Mouse (Mus musculus) neural tube, embryonic 14.5 days (tissue): ENCODE measurements around the gene Stbd1. TPM values are rescaled to one million over a fixed set of nuclear protein-coding genes. Genes with fewer than 3 reads are reported as not detected.

Experiments used
- ATAC-seq: fragments of 200-750 bp; cut with Nextera tagmentation; 2 replicates; pipeline ENCODE4 v1.8.0; 2017; ENCODE audit warnings: low read depth, mild to moderate bottlenecking, moderate TSS enrichment, moderate library complexity
- H3K27ac ChIP-seq: fragments of 300-500 bp; sonication (generic); 2 replicates; pipeline ENCODE4 v1.5.1; 2014; ENCODE audit warnings: low read depth, mild to moderate bottlenecking, control low read depth, low read length, moderate library complexity, mixed read lengths
- H3K27me3 ChIP-seq: fragments of 300-500 bp; sonication (generic); 2 replicates; pipeline ENCODE4 v1.6.1; 2014; ENCODE audit warnings: low read length; ENCODE audit not compliant: control insufficient read depth, insufficient read depth
- H3K36me3 ChIP-seq: fragments of 300-500 bp; sonication (generic); 2 replicates; pipeline ENCODE4 v1.6.1; 2014; ENCODE audit warnings: low read length, mixed read lengths; ENCODE audit not compliant: control insufficient read depth, insufficient read depth
- H3K4me1 ChIP-seq: fragments of 300-500 bp; sonication (generic); 2 replicates; pipeline ENCODE4 v1.6.1; 2014; ENCODE audit warnings: low read length; ENCODE audit not compliant: control insufficient read depth, insufficient read depth
- H3K4me2 ChIP-seq: fragments of 300-500 bp; sonication (generic); 2 replicates; pipeline ENCODE4 v1.6.1; 2014; ENCODE audit warnings: mild to moderate bottlenecking, low read depth, low read length, control low read depth
- H3K4me3 ChIP-seq: fragments of 300-500 bp; sonication (generic); 2 replicates; pipeline ENCODE4 v1.5.1; 2014; ENCODE audit warnings: low read depth, low read length, control low read depth, mixed read lengths
- H3K9ac ChIP-seq: fragments of 300-500 bp; sonication (generic); replicated peaks from 2 replicates; pipeline ENCODE4 v1.6.1; 2014; ENCODE audit warnings: low read depth, mild to moderate bottlenecking, control low read depth, low read length, mixed read lengths
- H3K9me3 ChIP-seq: fragments of 300-500 bp; sonication (generic); 2 replicates; pipeline ENCODE4 v1.6.1; 2016; ENCODE audit warnings: low read length; ENCODE audit not compliant: control insufficient read depth
- whole genome bisulfite sequencing: fragments of 180-500 bp; shearing (Covaris S2); extraction: QIAGEN DNeasy Blood & Tissue Kit; methylation state at CpG from one replicate; pipeline ENCODE4 v1.1.7; 2014; 5-methylcytosine and 5-hydroxymethylcytosine counted together
- polyA plus RNA-seq: library from polyadenylated mRNA; unstranded; fragments of >200 nt; fragmentation: Nextera tagmentation; extraction: Ambion mirVana; gene quantifications from 2 replicates; pipeline ENCODE4 v1.2.1, GENCODE M21; 2014

Stbd1 gene
- polyA plus RNA-seq, 1 experiment from 2014 or later: 10.9 TPM

DNA sequence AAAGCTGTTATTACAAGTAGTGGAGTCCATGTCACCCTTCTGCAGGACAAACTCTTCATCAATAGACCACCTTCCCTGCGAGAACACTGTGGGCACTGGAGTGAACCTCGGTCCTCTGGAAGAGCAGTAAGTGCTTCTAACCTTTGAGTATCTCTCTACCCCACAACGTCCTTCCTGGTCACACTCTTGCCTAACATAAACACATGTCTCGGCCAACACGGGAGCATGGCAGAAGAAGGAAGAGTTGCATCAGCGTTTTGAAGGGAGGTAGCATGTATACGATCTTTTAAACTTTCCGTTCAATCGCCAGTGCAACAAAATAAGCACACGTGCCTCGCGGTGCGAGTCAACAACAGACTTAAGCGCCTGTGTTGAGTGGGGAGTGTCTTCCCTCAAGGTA, 23.3 kb upstream of the Stbd1 start:
- no peaks in the 10 kb centered on the region for H3K9me3 ChIP-seq
- 92% methylated on average over 14 of the region's 14 CpGs for WGBS
- no peak overlapping the region for H3K9ac ChIP-seq
- no peaks in the 10 kb centered on the region for H3K36me3 ChIP-seq
- H3K4me2 ChIP-seq: no peak overlapping the region
- H3K4me1 ChIP-seq: no peaks in the 10 kb centered on the region
- H3K27me3 ChIP-seq: no peaks in the 10 kb centered on the region
- no peak overlapping the region for H3K27ac ChIP-seq
- ATAC-seq: no peak
- no peak overlapping the region for H3K4me3 ChIP-seq

DNA sequence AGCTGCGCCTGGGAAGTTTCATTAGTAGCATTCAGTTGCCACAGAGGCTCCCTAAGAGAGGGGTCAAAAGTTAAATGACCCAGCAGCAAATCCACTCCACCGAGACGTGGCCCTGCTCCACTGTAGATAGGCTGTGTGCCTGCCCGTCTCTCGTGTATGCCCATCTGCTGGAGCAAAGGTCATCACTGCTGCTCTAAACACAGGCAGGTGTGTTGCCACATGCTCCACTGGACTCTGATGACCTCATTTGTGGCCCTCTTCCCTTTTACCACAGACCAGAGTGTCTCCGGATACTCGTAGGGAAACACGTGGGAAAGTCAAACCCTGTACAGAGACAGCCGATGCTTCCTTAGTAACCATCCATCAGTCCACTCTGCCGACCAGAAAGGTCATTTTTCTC, 16.9 kb upstream of the Stbd1 start:
- no peak overlapping the region for H3K4me2 ChIP-seq
- ATAC-seq: no peak
- no peaks in the 10 kb centered on the region for H3K4me1 ChIP-seq
- H3K27me3 ChIP-seq: no peaks in the 10 kb centered on the region
- H3K36me3 ChIP-seq: no peaks in the 10 kb centered on the region
- H3K9ac ChIP-seq: no peak overlapping the region
- WGBS: 61% methylated on average over 10 of the region's 10 CpGs
- H3K27ac ChIP-seq: no peak overlapping the region
- H3K4me3 ChIP-seq: no peak overlapping the region
- no peaks in the 10 kb centered on the region for H3K9me3 ChIP-seq

DNA sequence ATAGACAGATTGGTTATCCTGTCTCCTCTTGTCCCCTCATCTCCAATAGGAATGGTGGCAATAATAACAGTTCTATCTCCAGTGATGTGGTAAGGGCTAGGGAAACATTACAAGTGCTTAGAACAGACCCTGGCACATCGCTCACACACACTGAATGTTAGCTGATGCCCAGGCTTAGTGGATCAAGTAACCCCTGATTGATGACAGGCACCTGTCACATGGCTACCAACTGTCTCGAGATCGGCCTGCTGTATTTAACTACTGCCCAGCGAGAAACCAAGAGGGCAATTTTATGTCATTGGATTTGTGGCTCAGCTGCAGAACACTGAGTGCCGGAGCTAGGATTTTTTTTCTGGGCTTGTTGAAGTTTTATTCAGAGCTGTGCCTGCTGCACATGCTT, 7.8 kb upstream of the Stbd1 start:
- H3K4me3 ChIP-seq: no peak overlapping the region
- H3K27me3 ChIP-seq: no peaks in the 10 kb centered on the region
- H3K9me3 ChIP-seq: no peaks in the 10 kb centered on the region
- 80% methylated on average over 5 of the region's 5 CpGs for WGBS
- no peaks in the 10 kb centered on the region for H3K4me1 ChIP-seq
- no peak overlapping the region for H3K9ac ChIP-seq
- no peak overlapping the region for H3K4me2 ChIP-seq
- no peak for ATAC-seq
- H3K27ac ChIP-seq: no peak overlapping the region
- H3K36me3 ChIP-seq: no peaks in the 10 kb centered on the region

DNA sequence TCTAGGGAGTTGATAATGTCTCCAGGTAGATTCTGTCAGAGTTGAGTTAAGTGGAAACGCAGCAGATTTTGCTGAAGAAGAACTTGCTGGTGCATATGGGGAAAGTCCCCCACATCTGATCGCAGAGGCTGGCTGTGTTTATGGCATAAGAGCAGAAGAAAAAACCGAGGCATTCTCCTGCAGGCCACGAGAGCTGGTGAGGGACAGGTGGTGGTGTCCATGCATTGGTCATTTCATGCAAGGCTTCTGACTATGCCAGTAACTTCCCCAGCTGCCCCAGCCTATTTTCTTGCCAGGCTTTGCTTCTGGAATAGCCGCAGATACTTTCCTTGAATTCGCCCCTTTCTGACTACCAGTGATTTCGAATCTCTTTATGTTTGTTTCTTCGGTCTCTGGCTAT, 6.0 kb upstream of the Stbd1 start:
- ATAC-seq: no peak
- Histone ChIP-seq H3K4me1 (no peaks in the 10 kb centered on the region), H3K4me2 (no peak overlapping the region), H3K27ac (no peak overlapping the region), H3K9ac (no peak overlapping the region), H3K27me3 (no peaks in the 10 kb centered on the region), H3K4me3 (no peak overlapping the region), H3K36me3 (no peaks in the 10 kb centered on the region), H3K9me3 (no peaks in the 10 kb centered on the region)
- 94% methylated on average over 8 of the region's 8 CpGs for WGBS

DNA sequence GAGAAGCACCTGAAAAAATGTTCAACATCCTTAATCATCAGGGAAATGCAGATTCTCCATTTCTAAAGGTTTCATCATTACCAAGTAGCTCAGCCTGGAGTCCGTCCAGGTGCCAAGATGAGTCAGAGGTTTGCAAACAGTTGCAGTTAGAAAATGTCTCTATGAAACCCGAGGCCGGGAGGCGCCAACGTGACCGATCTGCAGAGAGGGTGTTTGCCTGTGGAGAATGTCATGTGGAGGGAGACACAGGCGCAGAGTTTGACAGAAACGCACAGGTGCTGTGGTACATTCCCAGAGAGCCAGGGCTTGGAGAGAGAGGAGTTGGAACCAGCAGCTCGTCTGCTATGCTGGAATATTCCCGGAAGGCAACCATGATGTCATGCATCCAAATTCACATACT, 3.8 kb upstream of the Stbd1 start:
- Histone ChIP-seq H3K9me3 (no peaks in the 10 kb centered on the region), H3K4me3 (no peak overlapping the region), H3K27me3 (no peaks in the 10 kb centered on the region), H3K9ac (no peak overlapping the region), H3K4me1 (0 out of 2 replicates have a peak, but pooled peaks cover 5% of the 10 kb centered on the region), H3K4me2 (no peak overlapping the region), H3K36me3 (no peaks in the 10 kb centered on the region), H3K27ac (no peak overlapping the region)
- WGBS: 86% methylated on average over 10 of the region's 10 CpGs
- no peak for ATAC-seq

DNA sequence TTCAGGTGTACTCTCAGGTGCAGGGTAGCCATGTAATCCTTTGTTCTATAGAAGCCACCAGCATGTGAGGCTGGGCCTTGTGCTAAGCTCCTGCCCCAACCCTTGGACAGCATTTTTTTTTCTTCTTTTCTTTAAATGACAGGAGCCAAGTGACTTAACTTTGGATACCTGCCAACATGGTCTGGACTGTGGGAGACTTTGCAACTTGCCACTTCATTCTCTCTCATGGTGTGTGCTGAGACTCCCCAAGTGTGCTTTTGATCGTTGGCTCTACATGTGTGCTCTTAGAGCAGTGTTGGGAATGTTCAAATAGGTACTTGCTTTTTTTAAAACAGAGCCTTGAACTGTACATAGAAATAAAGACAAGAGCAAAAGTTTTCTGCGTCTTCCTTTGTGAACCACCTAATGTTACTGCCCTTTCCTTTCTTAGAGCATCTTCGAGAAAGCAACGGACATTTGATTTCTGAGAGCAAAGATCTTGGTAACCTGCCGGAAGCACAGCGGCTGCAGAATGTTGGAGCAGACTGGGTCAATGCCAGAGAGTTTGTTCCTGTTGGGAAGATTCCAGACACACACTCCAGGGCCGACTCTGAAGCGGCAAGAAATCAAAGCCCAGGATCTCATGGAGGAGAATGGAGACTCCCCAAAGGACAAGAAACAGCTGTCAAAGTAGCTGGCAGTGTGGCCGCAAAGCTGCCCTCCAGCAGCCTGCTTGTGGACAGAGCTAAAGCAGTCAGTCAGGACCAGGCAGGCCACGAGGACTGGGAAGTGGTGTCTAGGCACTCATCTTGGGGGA, 1.8 kb downstream of the Stbd1 start:
- Histone ChIP-seq H3K9me3 (no peaks in the 10 kb centered on the region), H3K36me3 (no peaks in the 10 kb centered on the region), H3K4me1 (0 out of 2 replicates have a peak, but pooled peaks cover 5% of the 10 kb centered on the region), H3K27ac (no peak overlapping the region), H3K9ac (no peak overlapping the region), H3K4me3 (no peak overlapping the region), H3K27me3 (no peaks in the 10 kb centered on the region), H3K4me2 (no peak overlapping the region)
- no peak for ATAC-seq
- 72% methylated on average over 10 of the region's 10 CpGs for WGBS

DNA sequence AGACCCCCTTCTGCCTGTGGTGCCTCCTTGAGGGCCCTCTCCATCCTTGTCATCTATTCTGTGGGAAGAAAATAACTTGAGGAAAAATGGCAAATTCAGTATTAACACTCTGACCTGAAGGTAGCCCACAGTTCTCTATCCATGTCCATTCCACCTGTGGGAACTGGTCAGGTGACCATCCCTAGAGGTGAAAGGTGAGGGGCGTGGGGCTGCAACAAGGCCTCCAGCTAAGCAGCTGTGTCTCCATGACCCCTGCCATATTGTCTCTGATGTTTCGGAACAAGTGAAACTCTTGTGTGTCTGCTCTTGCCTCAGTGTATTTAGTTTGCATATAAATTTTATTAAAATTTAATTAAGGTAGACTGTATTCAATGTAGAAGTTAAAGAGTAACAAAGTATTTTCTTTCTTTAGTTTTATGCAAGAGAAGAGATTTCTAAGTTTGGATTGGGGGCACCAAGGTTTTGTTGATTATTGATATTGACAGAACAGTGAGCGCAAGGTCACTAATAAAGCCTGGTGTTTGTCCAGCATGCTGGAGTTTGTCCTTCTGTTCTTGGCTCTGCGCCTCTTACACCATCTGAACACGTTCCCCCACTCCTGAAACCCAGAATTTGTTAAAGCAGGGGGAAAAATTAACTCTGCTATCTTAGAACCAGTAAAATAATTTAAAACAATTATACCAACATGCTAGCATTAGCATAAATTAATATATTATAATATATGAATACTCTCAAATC, 4.8 kb downstream of the Stbd1 start:
- 93% methylated on average over 5 of the region's 5 CpGs for WGBS
- H3K4me1 ChIP-seq: 0 out of 2 replicates have a peak, but pooled peaks cover 5% of the 10 kb centered on the region
- no peak overlapping the region for H3K4me3 ChIP-seq
- no peak overlapping the region for H3K27ac ChIP-seq
- no peak for ATAC-seq
- no peaks in the 10 kb centered on the region for H3K27me3 ChIP-seq
- H3K9me3 ChIP-seq: no peaks in the 10 kb centered on the region
- H3K9ac ChIP-seq: no peak overlapping the region
- no peak overlapping the region for H3K4me2 ChIP-seq
- no peaks in the 10 kb centered on the region for H3K36me3 ChIP-seq

DNA sequence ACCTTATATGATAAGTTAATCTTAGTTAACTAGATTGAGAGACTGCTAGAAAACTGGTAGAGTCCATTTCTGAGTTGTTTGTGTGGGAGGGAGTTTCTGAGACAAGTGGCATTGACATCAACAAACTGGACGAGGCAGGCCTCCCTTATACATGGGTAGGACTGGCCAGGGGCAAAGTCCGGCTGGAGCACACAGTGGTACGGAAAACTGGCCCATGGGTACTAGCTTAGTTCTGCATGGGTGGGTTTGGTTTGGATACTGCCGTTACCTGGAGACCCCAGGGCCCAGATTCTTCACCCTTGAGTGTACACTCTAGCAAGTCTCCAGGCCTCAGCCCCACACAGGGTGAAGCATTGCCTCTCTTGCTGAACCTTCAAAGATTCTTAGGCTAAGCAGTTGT, 9.9 kb downstream of the Stbd1 start:
- H3K36me3 ChIP-seq: no peaks in the 10 kb centered on the region
- H3K9me3 ChIP-seq: no peaks in the 10 kb centered on the region
- no peak overlapping the region for H3K4me3 ChIP-seq
- no peak overlapping the region for H3K27ac ChIP-seq
- WGBS: 97% methylated on average over 4 of the region's 4 CpGs
- no peaks in the 10 kb centered on the region for H3K4me1 ChIP-seq
- no peak overlapping the region for H3K9ac ChIP-seq
- H3K4me2 ChIP-seq: no peak overlapping the region
- ATAC-seq: no peak
- no peaks in the 10 kb centered on the region for H3K27me3 ChIP-seq

DNA sequence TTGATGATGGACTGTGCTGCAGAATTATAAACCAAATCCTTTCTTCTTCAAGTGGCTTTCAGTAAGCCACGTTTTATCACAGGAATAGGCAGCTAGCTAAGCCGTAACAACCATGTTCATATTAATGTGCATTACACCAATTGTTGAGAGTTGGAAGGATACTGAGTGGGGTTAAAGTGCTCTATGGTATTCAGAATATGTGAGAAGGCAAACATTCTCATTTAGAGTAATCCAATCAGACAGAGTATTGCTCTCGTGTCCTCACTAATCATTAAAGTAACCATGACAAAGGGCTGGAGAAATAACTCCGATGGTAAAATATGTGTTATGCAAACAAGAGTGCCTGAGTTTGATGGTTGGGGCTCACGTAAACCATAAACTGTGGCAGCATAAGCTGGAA, 19.0 kb downstream of the Stbd1 start:
- Histone ChIP-seq H3K9me3 (no peaks in the 10 kb centered on the region), H3K4me3 (no peak overlapping the region), H3K9ac (no peak overlapping the region), H3K4me2 (no peak overlapping the region), H3K4me1 (no peaks in the 10 kb centered on the region), H3K27me3 (no peaks in the 10 kb centered on the region), H3K27ac (no peak overlapping the region), H3K36me3 (no peaks in the 10 kb centered on the region)
- WGBS: 86% methylated on average over 5 of the region's 5 CpGs
- no peak for ATAC-seq
